Mouse (Mus musculus) forebrain, embryonic 12.5 days (tissue): ENCODE data around the gene Pias1. TPM values are rescaled to one million over a fixed set of nuclear protein-coding genes. Genes with fewer than 3 reads are reported as not detected.
"Not testable (repeated sequence)": the region's sequence is repeated elsewhere in the genome, so short reads cannot be mapped to it uniquely, and the experiment has no call there.

Experiments
- ATAC-seq: fragments of 200-750 bp; cut with Nextera tagmentation; 2 replicates; pipeline ENCODE4 v1.8.0; 2017; ENCODE audit warnings: moderate TSS enrichment; ENCODE audit not compliant: low FRiP score
- H3K27ac ChIP-seq: fragments of 300-500 bp; sonication (generic); 2 replicates; pipeline ENCODE4 v1.5.1; 2016; ENCODE audit warnings: mild to moderate bottlenecking
- H3K27me3 ChIP-seq: fragments of 300-500 bp; sonication (generic); 2 replicates; pipeline ENCODE4 v1.6.1; 2016; ENCODE audit warnings: mild to moderate bottlenecking
- H3K36me3 ChIP-seq: fragments of 300-500 bp; sonication (generic); replicated peaks from 2 replicates; pipeline ENCODE4 v1.6.1; 2016; ENCODE audit warnings: mild to moderate bottlenecking
- H3K4me1 ChIP-seq: fragments of 300-500 bp; sonication (generic); 2 replicates; pipeline ENCODE4 v1.6.1; 2016
- H3K4me2 ChIP-seq: fragments of 300-500 bp; sonication (generic); 2 replicates; pipeline ENCODE4 v1.6.1; 2016; ENCODE audit warnings: mild to moderate bottlenecking, moderate library complexity
- H3K4me3 ChIP-seq: fragments of 300-500 bp; sonication (generic); replicated peaks from 2 replicates; pipeline ENCODE4 v1.5.1; 2016; ENCODE audit warnings: mild to moderate bottlenecking
- H3K9ac ChIP-seq: fragments of 300-500 bp; sonication (generic); 2 replicates; pipeline ENCODE4 v1.6.1; 2016; ENCODE audit warnings: mild to moderate bottlenecking
- H3K9me3 ChIP-seq: fragments of 300-500 bp; sonication (generic); 2 replicates; pipeline ENCODE4 v1.6.1; 2016
- WGBS: fragments of 180-500 bp; shearing (Covaris S2); methylation state at CpG from one replicate; pipeline ENCODE4 v1.1.7; 2016; 5-methylcytosine and 5-hydroxymethylcytosine counted together
- polyA plus RNA-seq: library from polyadenylated mRNA; unstranded; fragments of >200 nt; fragmentation: Nextera tagmentation; extraction: Ambion mirVana; gene quantifications from 2 replicates; pipeline ENCODE4 v1.2.1, GENCODE M21; 2016

Gene Pias1
- polyA plus RNA-seq, 1 experiment from 2014 or later: 63.2 TPM

DNA sequence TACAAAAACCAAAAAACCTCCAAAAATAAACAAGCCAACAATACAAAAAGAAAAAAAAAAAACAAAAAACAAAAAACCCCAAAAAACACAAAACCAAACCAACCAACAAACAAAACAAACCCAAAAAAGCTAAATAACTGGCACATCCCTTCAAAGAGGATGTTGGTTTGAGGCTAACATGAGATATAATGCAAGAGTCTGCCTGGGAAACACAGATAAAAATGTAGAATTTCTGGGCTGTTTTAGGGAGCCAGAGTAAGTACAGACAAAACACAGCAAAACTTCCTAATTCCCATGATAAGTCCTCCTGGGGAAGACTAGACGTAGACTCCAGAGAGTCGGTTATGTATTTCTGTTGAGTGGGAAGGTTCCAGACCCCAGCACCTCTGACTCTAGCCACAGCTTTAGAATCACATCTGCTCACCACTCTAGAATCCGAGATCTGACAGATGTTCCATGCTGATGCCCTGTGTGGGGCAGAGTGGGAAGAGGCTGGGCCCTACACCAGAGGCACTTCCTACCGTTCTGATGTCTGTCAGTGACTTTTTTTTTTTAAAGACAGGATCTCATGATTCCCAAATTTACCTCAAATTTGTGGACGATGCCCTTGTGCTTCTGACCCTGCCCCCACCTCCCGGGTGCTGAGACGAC lies 110.6 kb downstream of the Pias1 start:
- no peak for ATAC-seq
- H3K9me3 ChIP-seq: no peaks in the 10 kb centered on the region
- H3K27ac ChIP-seq: no peak overlapping the region
- no peak overlapping the region for H3K9ac ChIP-seq
- H3K4me2 ChIP-seq: no peak overlapping the region
- no peak overlapping the region for H3K4me3 ChIP-seq
- 89% methylated on average over 7 of the region's 7 CpGs for WGBS
- H3K27me3 ChIP-seq: no peaks in the 10 kb centered on the region
- H3K36me3 ChIP-seq: peaks cover 23% of the 10 kb centered on the region
- no peaks in the 10 kb centered on the region for H3K4me1 ChIP-seq

DNA sequence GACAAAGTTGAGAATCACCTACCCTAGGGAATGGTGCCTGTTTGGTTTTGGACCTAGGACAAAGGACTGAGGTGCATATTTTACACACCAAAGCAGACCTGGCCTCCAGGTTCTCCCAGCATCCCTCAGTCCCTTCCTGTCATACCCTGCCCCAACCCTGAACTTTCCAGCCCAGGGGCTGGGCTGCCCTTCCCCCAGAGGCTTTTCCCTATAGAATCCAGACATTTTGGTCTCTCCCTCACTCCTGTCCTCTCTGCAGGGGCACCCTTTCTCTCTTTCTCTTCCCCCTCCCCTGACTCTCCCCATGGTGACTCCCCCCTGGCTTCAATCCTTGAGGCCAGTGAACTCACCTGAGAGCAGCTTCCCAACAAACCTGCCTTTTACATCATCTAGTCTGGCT lies 117.0 kb downstream of the Pias1 start:
- Histone ChIP-seq H3K36me3 (no peaks in the 10 kb centered on the region), H3K27ac (no peak overlapping the region), H3K9ac (no peak overlapping the region), H3K4me2 (no peak overlapping the region), H3K4me3 (no peak overlapping the region), H3K9me3 (no peaks in the 10 kb centered on the region), H3K4me1 (no peaks in the 10 kb centered on the region), H3K27me3 (no peaks in the 10 kb centered on the region)
- ATAC-seq: no peak

- H3K27me3 ChIP-seq, H3K4me1 ChIP-seq, ATAC-seq, H3K4me3 ChIP-seq, H3K9ac ChIP-seq, H3K27ac ChIP-seq, H3K36me3 ChIP-seq, H3K9me3 ChIP-seq, H3K4me2 ChIP-seq: not testable (repeated sequence)
- 92% methylated on average over 4 of the region's 4 CpGs for WGBS
Measured at GRCm38 (mm10) chr9:62869236-62869635, 118.5 kb downstream of the Pias1 start.

DNA sequence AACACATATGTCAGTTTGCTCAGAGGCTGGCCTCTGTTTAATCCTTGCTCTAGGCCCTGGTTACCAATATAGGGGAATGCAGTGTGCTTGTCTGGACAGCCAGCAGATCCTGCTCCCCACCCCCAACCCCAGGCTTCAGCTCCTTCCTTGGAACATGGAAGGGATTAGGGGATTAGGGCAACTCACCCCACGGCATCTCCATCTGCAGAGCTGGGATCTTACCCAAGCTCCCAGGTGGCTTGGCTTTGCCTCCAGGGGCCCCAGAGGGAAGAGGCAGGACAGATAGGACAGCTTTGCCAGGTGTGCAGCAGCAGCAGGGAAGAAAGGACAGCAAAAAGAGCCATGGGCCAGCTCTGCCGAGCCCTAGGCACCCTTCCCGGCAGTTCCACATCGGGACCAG lies 126.9 kb downstream of the Pias1 start:
- Histone ChIP-seq H3K9ac (no peak overlapping the region), H3K27ac (no peak overlapping the region), H3K9me3 (no peaks in the 10 kb centered on the region), H3K4me1 (peaks cover 17% of the 10 kb centered on the region), H3K4me2 (no peak overlapping the region), H3K27me3 (peaks cover 16% of the 10 kb centered on the region; the same call in 1 of the 2 replicates), H3K36me3 (no peaks in the 10 kb centered on the region), H3K4me3 (no peak overlapping the region)
- ATAC-seq: no peak
- WGBS: 55% methylated on average over 4 of the region's 4 CpGs

DNA sequence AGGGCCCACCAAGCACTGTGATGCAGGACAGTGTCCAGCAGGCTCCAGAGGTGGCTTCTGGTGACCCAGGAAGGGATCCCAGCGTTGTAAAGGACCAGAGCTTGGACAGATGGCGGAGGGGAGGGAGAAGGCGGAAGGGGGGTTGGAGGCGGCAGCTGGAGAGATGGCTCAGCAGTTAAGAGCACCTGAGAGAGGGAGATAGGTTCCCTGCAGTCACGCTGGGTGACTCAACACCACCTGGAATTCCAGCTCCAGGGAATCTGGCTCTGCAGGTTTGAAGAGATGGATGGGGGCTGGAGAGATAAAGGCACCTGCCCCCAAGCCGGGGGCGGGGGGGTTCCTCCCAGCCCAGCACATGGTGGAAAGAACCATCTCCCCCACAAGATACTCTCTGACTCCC lies 127.6 kb downstream of the Pias1 start:
- 72% methylated on average over 7 of the region's 7 CpGs for WGBS

GRCm38 (mm10) chr9:62858266-62859019 lies 129.3 kb downstream of the Pias1 start:
- peaks cover 17% of the 10 kb centered on the region for H3K4me1 ChIP-seq
- H3K9me3 ChIP-seq: no peaks in the 10 kb centered on the region
- no peak overlapping the region for H3K4me3 ChIP-seq
- 53% methylated on average over 8 of the region's 8 CpGs for WGBS
- ATAC-seq: no peak
- no peak overlapping the region for H3K9ac ChIP-seq
- H3K36me3 ChIP-seq: no peaks in the 10 kb centered on the region
- peaks cover 19% of the 10 kb centered on the region; the same call in 1 of the 2 replicates for H3K27me3 ChIP-seq
- no peak overlapping the region for H3K27ac ChIP-seq
- no peak overlapping the region for H3K4me2 ChIP-seq

More for the DNA sequence above, 127.6 kb downstream of the Pias1 start:
- not testable (repeated sequence) for ATAC-seq, H3K9me3 ChIP-seq, H3K36me3 ChIP-seq, H3K4me3 ChIP-seq, H3K9ac ChIP-seq, H3K27ac ChIP-seq, H3K4me2 ChIP-seq
- H3K4me1 ChIP-seq: peaks cover 17% of the 10 kb centered on the region
- H3K27me3 ChIP-seq: peaks cover 16% of the 10 kb centered on the region; the same call in 1 of the 2 replicates

DNA sequence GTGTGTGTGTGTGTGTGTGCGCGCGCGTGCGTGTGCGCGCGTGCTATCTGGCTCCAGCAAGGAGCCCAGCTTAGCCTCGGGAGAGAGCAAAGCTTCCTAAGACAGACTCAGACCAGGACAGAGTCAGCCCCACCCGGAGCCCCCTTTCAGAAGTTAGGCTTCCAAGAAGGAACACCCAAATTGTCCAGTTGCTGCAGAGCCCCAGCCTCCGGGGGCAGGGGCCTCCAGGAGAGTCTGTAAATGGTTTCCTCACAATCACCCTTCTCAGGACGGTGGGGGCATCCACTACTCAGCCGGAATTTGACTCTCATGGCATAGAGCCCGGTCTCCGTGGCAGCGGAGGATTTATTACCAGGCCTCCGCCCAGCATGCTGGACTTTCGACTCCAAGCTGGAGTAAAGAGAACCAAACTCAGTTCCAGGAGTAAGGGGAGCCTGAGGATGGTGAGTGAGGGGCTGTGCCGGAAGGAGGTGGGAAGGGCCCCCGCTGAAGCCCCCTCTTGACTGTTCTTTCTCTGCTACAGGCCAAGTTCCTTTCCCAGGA lies 129.9 kb downstream of the Pias1 start, which contains the start of gene Calml4:
Calml4 (plus strand) TSS at position 362 of the 543 bp plus-strand sequence.
- H3K36me3 ChIP-seq: no peaks in the 10 kb centered on the region
- H3K9me3 ChIP-seq: no peaks in the 10 kb centered on the region
- no peak within 1 kb of the TSS for H3K4me2 ChIP-seq
- 65% methylated on average over 20 of the region's 20 CpGs for WGBS
- no peak within 1 kb of the TSS for H3K9ac ChIP-seq
- peaks cover 20% of the 10 kb centered on the region; the same call in 1 of the 2 replicates for H3K27me3 ChIP-seq
- H3K27ac ChIP-seq: 0 out of 2 replicates have a peak within 1 kb of the TSS, but pooled peaks have one; percentile 47
- no peak within 1 kb of the TSS for H3K4me3 ChIP-seq
- no peak for ATAC-seq
- peaks cover 17% of the 10 kb centered on the region for H3K4me1 ChIP-seq

GRCm38 (mm10) chr9:62857216-62857615 lies 130.5 kb downstream of the Pias1 start:
- peaks cover 20% of the 10 kb centered on the region; the same call in 1 of the 2 replicates for H3K27me3 ChIP-seq
- H3K4me3 ChIP-seq: no peak overlapping the region
- ATAC-seq: no peak
- no peaks in the 10 kb centered on the region for H3K9me3 ChIP-seq
- WGBS: 86% methylated on average over 9 of the region's 9 CpGs
- no peak overlapping the region for H3K9ac ChIP-seq
- H3K4me2 ChIP-seq: no peak overlapping the region
- peaks cover 17% of the 10 kb centered on the region for H3K4me1 ChIP-seq
- 0 out of 2 replicates have a peak overlapping the region, but pooled peaks have one; percentile 13 for H3K27ac ChIP-seq
- no peaks in the 10 kb centered on the region for H3K36me3 ChIP-seq

GRCm38 (mm10) chr9:62854483-62854882 lies 133.2 kb downstream of the Pias1 start:
- 68% methylated on average over 4 of the region's 4 CpGs for WGBS
- ATAC-seq: no peak
- no peaks in the 10 kb centered on the region for H3K9me3 ChIP-seq
- no peak overlapping the region for H3K4me2 ChIP-seq
- H3K36me3 ChIP-seq: no peaks in the 10 kb centered on the region
- peaks cover 23% of the 10 kb centered on the region for H3K4me1 ChIP-seq
- no peak overlapping the region for H3K27ac ChIP-seq
- no peak overlapping the region for H3K4me3 ChIP-seq
- no peak overlapping the region for H3K9ac ChIP-seq
- peaks cover 20% of the 10 kb centered on the region; the same call in 1 of the 2 replicates for H3K27me3 ChIP-seq

- Histone ChIP-seq H3K4me3 (no peak overlapping the region), H3K27me3 (peaks cover 4% of the 10 kb centered on the region; the same call in 1 of the 2 replicates), H3K9me3 (no peaks in the 10 kb centered on the region), H3K4me1 (peaks cover 9% of the 10 kb centered on the region), H3K9ac (no peak overlapping the region), H3K36me3 (no peaks in the 10 kb centered on the region), H3K27ac (no peak overlapping the region), H3K4me2 (no peak overlapping the region)
- ATAC-seq: no peak
- 78% methylated on average over 2 of the region's 2 CpGs for WGBS
Measured at GRCm38 (mm10) chr9:62851571-62851970, 136.2 kb downstream of the Pias1 start.

- 84% methylated on average over 3 of the region's 3 CpGs for WGBS
- Histone ChIP-seq H3K4me3 (no peak overlapping the region), H3K9ac (no peak overlapping the region), H3K36me3 (no peaks in the 10 kb centered on the region), H3K9me3 (no peaks in the 10 kb centered on the region), H3K4me2 (no peak overlapping the region), H3K4me1 (peaks cover 9% of the 10 kb centered on the region), H3K27me3 (0 out of 2 replicates have a peak, but pooled peaks cover 4% of the 10 kb centered on the region), H3K27ac (no peak overlapping the region)
- ATAC-seq: no peak
Measured at GRCm38 (mm10) chr9:62848641-62849040, 139.1 kb downstream of the Pias1 start.

- ATAC-seq: peak; percentile 51; the same call in 1 of the 2 replicates
- Histone ChIP-seq H3K9ac (no peak overlapping the region), H3K36me3 (no peaks in the 10 kb centered on the region), H3K4me2 (no peak overlapping the region), H3K27me3 (no peaks in the 10 kb centered on the region), H3K9me3 (no peaks in the 10 kb centered on the region), H3K27ac (no peak overlapping the region), H3K4me1 (peaks cover 9% of the 10 kb centered on the region), H3K4me3 (no peak overlapping the region)
- 0% methylated on average over 3 of the region's 3 CpGs for WGBS
Measured at GRCm38 (mm10) chr9:62847694-62848093, 140.0 kb downstream of the Pias1 start.
